Mouse (Mus musculus) spleen, postnatal 14 days (tissue): Measurements from ENCODE around the gene Cdk19.

Source experiments
- DNase-seq, 2 experiments: peaks; one replicate each; pipeline ENCODE4 v3.0.0; 2021 to 2022; ENCODE audit warnings: low spot score in 2 of 2

Cdk19 gene

GRCm38 (mm10) chr10:40479621-40480193 lies 140.3 kb downstream of the Cdk19 start:
- DNase-seq = no peak

- no peak for DNase-seq
Observed at GRCm38 (mm10) chr10:40481534-40481933, 142.2 kb downstream of the Cdk19 start.

GRCm38 (mm10) chr10:40482285-40482684 lies 142.9 kb downstream of the Cdk19 start:
- no peak for DNase-seq

GRCm38 (mm10) chr10:40489086-40489796 lies 149.9 kb downstream of the Cdk19 start:
- DNase-seq = no peak

- DNase-seq = no peak
Observed at GRCm38 (mm10) chr10:40491131-40491530, 151.8 kb downstream of the Cdk19 start.

GRCm38 (mm10) chr10:40491748-40492147 lies 152.4 kb downstream of the Cdk19 start:
- DNase-seq = no peak

GRCm38 (mm10) chr10:40494181-40495162 lies 155.1 kb downstream of the Cdk19 start:
- no peak for DNase-seq

- DNase-seq = no peak
Observed at GRCm38 (mm10) chr10:40497301-40498041, 158.1 kb downstream of the Cdk19 start.

GRCm38 (mm10) chr10:40498426-40498825 lies 159.1 kb downstream of the Cdk19 start:
- DNase-seq = no peak

GRCm38 (mm10) chr10:40499314-40500252 lies 160.2 kb downstream of the Cdk19 start:
- DNase-seq = peak in 1 of 2 experiments; percentile 10

- DNase-seq = no peak
Observed at GRCm38 (mm10) chr10:40500723-40501245, 161.4 kb downstream of the Cdk19 start.

GRCm38 (mm10) chr10:40502734-40503133 lies 163.4 kb downstream of the Cdk19 start:
- DNase-seq = no peak

- no peak for DNase-seq
Observed at GRCm38 (mm10) chr10:40510356-40510755, 171.0 kb downstream of the Cdk19 start.

- DNase-seq = peak in 1 of 2 experiments; percentile 2
Observed at GRCm38 (mm10) chr10:40511221-40511677, 171.9 kb downstream of the Cdk19 start.

- DNase-seq = peak in 1 of 2 experiments; percentile 2
Observed at GRCm38 (mm10) chr10:40512185-40512584, 172.8 kb downstream of the Cdk19 start.

GRCm38 (mm10) chr10:40512996-40513395 lies 173.6 kb downstream of the Cdk19 start:
- DNase-seq = peak in 1 of 2 experiments; percentile 3

- DNase-seq = peak; percentile 8 to 34
Observed at GRCm38 (mm10) chr10:40515225-40515681, 175.9 kb downstream of the Cdk19 start.

- DNase-seq = peak in 1 of 2 experiments; percentile 4
Observed at GRCm38 (mm10) chr10:40516421-40516820, 177.1 kb downstream of the Cdk19 start.

GRCm38 (mm10) chr10:40519586-40519985 lies 180.2 kb downstream of the Cdk19 start:
- DNase-seq = no peak

GRCm38 (mm10) chr10:40521579-40521978 lies 182.2 kb downstream of the Cdk19 start:
- DNase-seq = no peak
